Mouse (Mus musculus) CH12.LX (cell line): ENCODE data around the gene Pvalb.

Experiments used
- CTCF ChIP-seq, 2 experiments: IDR thresholded peaks in 1 of 2; conservative IDR thresholded peaks in 1 of 2; 2 replicates each; pipeline ENCODE4 v1.5.1; 2011 to 2012; ENCODE audit warnings: low read depth in 2 of 2, low read length in 2 of 2, improper control_type of control experiment in 1 of 2, inconsistent platforms in 1 of 2, mild to moderate bottlenecking in 1 of 2, moderate library complexity in 1 of 2
- E2F4 ChIP-seq: IDR thresholded peaks from 2 replicates; pipeline ENCODE4 v1.6.1; 2011; ENCODE audit warnings: low read depth, low read length, improper control_type of control experiment; ENCODE audit not compliant: insufficient replicate concordance
- EP300 ChIP-seq: IDR thresholded peaks from 2 replicates; pipeline ENCODE4 v1.6.1; 2011; ENCODE audit warnings: low read length, improper control_type of control experiment
- GABPA ChIP-seq: IDR thresholded peaks from 2 replicates; pipeline ENCODE4 v1.6.1; 2012; ENCODE audit warnings: low read depth, low read length, improper control_type of control experiment, inconsistent platforms; ENCODE audit not compliant: insufficient replicate concordance
- NRF1 ChIP-seq: IDR thresholded peaks from 2 replicates; pipeline ENCODE4 v1.6.1; 2014; ENCODE audit warnings: low read depth, mild to moderate bottlenecking, inconsistent platforms, low read length, improper control_type of control experiment, moderate library complexity
- SMC3 ChIP-seq: IDR thresholded peaks from 2 replicates; pipeline ENCODE4 v1.6.1; 2011; ENCODE audit warnings: low read depth, low read length, improper control_type of control experiment
- TBP ChIP-seq: conservative IDR thresholded peaks from 2 replicates; pipeline ENCODE4 v1.6.1; 2011; ENCODE audit warnings: low read depth, low read length, improper control_type of control experiment
- ZNF384 ChIP-seq: IDR thresholded peaks from 2 replicates; pipeline ENCODE4 v1.6.1; 2012; ENCODE audit warnings: low read depth, low read length, improper control_type of control experiment, inconsistent platforms

DNA sequence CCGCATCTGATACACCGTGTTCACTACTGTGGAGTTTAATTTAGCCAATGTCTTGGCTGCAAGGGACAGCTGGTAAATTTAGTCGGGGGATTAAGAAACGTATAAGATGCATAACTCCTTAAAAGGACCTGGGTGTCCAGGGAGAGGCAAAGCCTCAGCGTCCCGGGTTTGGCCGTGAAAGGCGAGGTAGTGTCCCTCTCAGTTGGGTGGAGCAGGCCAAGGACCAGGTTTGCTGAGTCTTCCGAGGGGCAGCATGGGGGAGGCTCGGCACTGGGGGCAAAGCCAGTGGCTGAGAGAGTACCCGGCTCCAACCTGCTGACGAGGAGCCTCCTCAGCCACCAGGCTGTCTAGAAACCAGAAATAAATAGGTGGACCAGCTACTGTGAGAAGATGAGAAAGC is 21.6 kb upstream of the Pvalb start:
- TF ChIP-seq ZNF384 (no peak), CTCF (conservative IDR thresholded peaks at IDR 0.05 in 1 of 2, IDR thresholded peaks at IDR 0.05 in 1 of 2; ENCODE audit: low read depth in 2 of 2, low read length in 2 of 2) (no peak), NRF1 (no peak), EP300 (no peak), E2F4 (no peak), SMC3 (no peak), GABPA (no peak), TBP (no peak)
